Mouse (Mus musculus): ENCODE results near the gene Rph3a. TPM values are rescaled to one million over a fixed set of nuclear protein-coding genes. Genes with fewer than 3 reads are reported as not detected.

Gene Rph3a
- polyA plus RNA-seq (2014; fragmentation: Illumina TruSeq; extraction: RNeasy Lipid Tissue Mini Kit (QIAGEN cat#74804); ENCODE audit: low read depth, low replicate concordance): not detected

GRCm38 (mm10) chr5:121009811-121010569 lies at the start of gene Rph3a:
Gene Rph3a, minus strand, starts transcription at chr5:121010092.

GRCm38 (mm10) chr5:120914204-120914603 lies 95.7 kb downstream of the Rph3a start, which contains the start of gene Oas1d:
Gene Oas1d, plus strand, starts transcription at chr5:120914536.

GRCm38 (mm10) chr5:120906791-120907733 lies 102.8 kb downstream of the Rph3a start, which contains the start of gene Oas1a:
Gene Oas1a, minus strand, starts transcription at chr5:120907521.

Other genes with a start within 250 kb of the Rph3a start
- 0.37 TPM for gene Oas3, start 232.4 kb downstream of the Rph3a start, polyA plus RNA-seq (2014; fragmentation: Illumina TruSeq; extraction: RNeasy Lipid Tissue Mini Kit (QIAGEN cat#74804); ENCODE audit: low read depth, low replicate concordance)
- gene Oas1e, start 214.6 kb downstream of the Rph3a start, polyA plus RNA-seq (2014; fragmentation: Illumina TruSeq; extraction: RNeasy Lipid Tissue Mini Kit (QIAGEN cat#74804); ENCODE audit: low read depth, low replicate concordance): not detected
- gene Oas1c, start 197.6 kb downstream of the Rph3a start, polyA plus RNA-seq (2014; fragmentation: Illumina TruSeq; extraction: RNeasy Lipid Tissue Mini Kit (QIAGEN cat#74804); ENCODE audit: low read depth, low replicate concordance): 0.71 TPM
- not detected for gene Oas1f, start 162.7 kb downstream of the Rph3a start, polyA plus RNA-seq (2014; fragmentation: Illumina TruSeq; extraction: RNeasy Lipid Tissue Mini Kit (QIAGEN cat#74804); ENCODE audit: low read depth, low replicate concordance)
- gene Oas1h, start 148.7 kb downstream of the Rph3a start, polyA plus RNA-seq (2014; fragmentation: Illumina TruSeq; extraction: RNeasy Lipid Tissue Mini Kit (QIAGEN cat#74804); ENCODE audit: low read depth, low replicate concordance): not detected
- 2.9 TPM for gene Oas1g, start 122.5 kb downstream of the Rph3a start, polyA plus RNA-seq (2014; fragmentation: Illumina TruSeq; extraction: RNeasy Lipid Tissue Mini Kit (QIAGEN cat#74804); ENCODE audit: low read depth, low replicate concordance)
- 3.8 TPM for gene Oas1a, start 102.6 kb downstream of the Rph3a start, polyA plus RNA-seq (2014; fragmentation: Illumina TruSeq; extraction: RNeasy Lipid Tissue Mini Kit (QIAGEN cat#74804); ENCODE audit: low read depth, low replicate concordance)
- not detected for gene Oas1d, start 95.6 kb downstream of the Rph3a start, polyA plus RNA-seq (2014; fragmentation: Illumina TruSeq; extraction: RNeasy Lipid Tissue Mini Kit (QIAGEN cat#74804); ENCODE audit: low read depth, low replicate concordance)
- 120 TPM for gene Ptpn11, start 181.3 kb upstream of the Rph3a start, polyA plus RNA-seq (2014; fragmentation: Illumina TruSeq; extraction: RNeasy Lipid Tissue Mini Kit (QIAGEN cat#74804); ENCODE audit: low read depth, low replicate concordance)
- gene Rpl6, start 194.4 kb upstream of the Rph3a start, polyA plus RNA-seq (2014; fragmentation: Illumina TruSeq; extraction: RNeasy Lipid Tissue Mini Kit (QIAGEN cat#74804); ENCODE audit: low read depth, low replicate concordance): 459 TPM
- gene Hectd4, start 210.1 kb upstream of the Rph3a start, polyA plus RNA-seq (2014; fragmentation: Illumina TruSeq; extraction: RNeasy Lipid Tissue Mini Kit (QIAGEN cat#74804); ENCODE audit: low read depth, low replicate concordance): 10.0 TPM

Measured in heart, adult 10 weeks (tissue).